Mouse (Mus musculus): ENCODE results near the gene Atp5d.

Gene Atp5d

DNA sequence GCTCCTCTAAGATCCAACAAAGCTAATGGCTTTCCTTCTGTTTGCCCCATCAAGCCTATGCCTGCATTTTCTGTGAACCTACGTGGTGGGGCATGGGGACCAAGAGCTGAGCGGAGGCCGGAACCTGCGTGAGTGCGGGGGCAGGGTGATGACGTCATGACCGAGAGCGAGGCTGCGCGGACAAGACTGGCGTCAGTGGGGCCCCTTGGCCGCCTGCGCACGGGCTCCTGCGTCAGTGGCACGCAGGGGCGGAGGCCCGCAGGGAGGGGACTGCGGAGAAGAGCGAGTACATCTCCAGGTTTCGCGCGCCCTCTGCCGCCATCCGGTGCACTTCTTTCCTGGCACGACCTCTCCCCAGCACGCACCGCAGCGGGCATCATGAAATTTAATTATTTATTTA lies 2.8 kb downstream of the Atp5d start:
- DNase-seq (ENCODE audit: low read depth), result peak; percentile 92

DNA sequence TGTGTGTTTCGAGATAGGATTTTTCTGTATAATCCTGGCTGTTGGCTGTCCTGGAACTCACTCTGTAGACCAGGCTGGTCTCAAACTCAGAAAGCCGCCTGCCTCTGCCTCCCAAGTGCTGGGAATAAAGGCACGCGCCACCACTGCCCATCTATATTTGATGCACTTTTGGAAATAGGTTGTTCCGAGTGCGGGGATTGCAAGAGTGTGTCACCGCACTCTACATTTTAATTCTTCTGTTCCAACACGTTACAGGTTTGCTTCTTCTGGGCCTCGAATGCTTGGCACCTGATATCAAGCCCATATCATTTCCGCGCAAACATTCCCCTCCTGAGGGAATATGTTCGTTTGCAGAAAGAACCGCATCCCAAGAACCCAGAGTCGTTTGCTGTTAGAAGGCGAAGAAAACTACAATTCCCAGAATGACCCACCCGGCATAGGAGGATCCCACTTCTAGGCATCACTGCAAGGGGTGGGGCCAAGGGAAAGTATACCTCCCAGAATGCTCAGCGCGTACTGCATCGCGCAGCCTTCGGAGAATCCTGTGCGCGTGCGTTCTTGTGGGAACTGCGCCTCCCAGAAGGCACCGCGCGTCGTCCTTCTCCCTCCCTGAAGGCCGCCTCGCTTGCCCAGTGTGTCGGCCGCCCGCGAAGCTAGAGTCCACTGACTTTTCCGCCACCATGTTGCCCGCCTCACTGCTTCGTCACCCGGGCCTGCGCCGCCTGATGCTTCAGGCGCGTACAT lies 3.5 kb downstream of the Atp5d start:
- peak; percentile 97 for DNase-seq (ENCODE audit: low read depth)

DNA sequence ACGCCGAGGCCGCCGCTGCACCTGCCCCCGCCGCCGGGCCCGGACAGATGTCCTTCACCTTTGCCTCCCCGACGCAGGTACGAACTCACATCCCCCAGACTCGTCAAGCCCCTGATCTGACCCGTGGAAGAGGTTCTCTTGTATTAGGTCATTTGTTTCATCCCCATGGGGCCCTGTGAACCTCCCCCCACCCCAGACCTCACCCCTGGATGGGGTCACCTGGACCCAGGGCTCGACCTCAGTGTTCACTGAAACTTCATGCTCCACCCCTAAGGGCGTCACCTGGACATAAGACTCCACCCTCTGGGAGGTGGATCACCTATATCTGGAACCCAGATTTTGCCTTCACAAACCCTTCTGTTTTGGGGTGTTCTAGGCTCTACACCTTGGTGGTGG lies 4.1 kb downstream of the Atp5d start:
- no peak for DNase-seq (ENCODE audit: low read depth)

DNA sequence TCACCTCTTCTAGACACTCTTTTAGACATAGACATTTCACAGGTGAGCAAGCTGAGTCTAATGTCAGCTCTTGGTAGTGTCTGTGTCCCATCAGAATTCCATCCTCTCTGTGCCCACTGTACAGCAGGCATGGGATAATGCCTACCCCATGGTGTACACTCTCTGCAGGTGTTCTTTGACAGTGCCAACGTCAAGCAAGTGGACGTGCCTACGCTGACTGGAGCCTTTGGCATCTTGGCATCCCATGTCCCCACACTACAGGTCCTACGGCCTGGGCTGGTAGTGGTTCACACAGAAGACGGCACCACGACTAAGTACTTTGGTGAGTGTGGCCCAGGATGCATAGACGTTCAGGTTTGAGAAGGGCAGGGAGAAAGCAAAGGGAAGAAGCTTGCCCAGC lies 5.2 kb downstream of the Atp5d start:
- DNase-seq (ENCODE audit: low read depth), result no peak

DNA sequence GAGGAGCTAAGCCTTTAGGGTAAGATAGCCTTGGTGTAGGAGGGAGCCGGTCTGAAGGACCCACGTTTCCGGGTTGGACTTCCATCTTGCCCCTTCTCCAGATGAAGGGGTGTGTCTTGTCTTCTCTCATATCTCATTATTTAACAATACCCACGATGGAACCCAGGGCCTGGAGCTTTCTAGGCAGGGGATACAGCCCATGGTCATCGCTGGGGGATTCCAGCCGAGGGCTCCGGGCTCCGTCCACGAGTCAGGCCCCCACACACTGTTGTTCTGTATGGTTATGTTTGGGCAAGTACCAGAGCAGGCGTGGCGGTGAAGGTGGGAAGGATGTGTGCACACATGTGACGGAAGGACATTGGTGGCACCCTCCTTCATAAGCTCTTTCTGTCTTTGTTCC lies 5.7 kb downstream of the Atp5d start:
- no peak for DNase-seq (ENCODE audit: low read depth)

DNA sequence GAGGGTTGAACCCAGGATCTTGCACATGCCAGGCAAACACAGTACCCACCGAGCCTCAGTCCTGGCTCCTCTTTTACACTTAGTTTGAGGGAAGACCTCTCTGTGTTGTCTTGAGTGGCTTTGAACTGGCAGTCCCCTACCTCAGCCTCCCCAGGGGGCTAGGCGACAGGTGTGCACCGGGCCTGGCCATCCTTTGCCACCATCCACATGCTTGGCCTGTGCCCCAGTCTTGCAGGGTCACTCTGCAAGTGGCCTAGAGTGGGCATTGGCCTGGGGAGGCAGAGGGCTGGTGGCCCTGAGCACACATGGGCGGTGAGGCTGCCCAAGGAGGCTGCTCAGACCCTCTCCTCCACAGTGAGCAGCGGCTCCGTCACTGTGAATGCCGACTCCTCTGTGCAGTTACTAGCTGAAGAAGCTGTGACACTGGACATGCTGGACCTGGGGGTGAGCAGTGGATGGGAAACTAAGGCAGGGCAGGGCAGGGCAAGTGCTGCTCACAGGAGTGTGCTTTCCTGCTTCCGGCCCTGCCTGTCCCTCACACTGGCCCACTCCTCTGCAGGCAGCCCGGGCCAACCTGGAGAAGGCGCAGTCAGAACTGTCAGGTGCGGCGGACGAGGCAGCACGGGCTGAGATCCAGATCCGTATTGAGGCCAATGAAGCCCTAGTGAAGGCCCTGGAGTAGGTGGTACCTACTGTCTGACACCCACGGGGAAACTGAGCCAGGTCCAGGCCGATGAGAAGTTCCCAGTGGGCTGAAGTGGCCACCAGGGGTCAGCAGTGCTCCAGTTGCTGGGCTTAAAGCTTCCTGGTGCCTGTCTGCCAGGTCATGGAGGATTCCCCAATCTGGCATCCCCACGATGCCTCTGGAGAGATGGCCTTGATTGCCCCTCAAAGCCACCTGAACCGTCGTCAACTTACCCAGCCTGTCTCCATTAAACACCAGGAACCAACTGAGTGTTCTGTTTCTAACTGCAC lies 6.7 kb downstream of the Atp5d start:
- no peak for DNase-seq (ENCODE audit: low read depth)

DNA sequence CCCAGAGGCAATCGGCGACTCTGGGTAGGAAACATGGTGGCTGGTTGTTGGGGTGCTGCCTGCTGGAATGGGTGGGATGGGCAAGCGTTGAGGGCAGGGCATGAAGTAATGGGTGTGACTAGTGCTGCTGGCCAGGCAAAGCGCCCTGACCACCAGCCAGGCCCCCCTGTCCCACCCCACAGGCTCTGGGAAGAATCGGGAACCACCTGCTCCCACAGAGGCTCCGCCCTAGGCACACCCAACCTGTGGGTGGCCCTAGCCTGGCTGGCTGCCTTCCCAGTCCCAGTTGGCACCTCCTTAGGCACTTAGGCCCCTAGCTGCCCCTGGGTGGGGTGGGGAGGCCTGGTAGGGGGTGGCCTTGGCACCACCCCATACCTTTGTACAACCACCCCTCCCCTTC lies 7.5 kb downstream of the Atp5d start:
- DNase-seq (ENCODE audit: low read depth), result no peak

DNA sequence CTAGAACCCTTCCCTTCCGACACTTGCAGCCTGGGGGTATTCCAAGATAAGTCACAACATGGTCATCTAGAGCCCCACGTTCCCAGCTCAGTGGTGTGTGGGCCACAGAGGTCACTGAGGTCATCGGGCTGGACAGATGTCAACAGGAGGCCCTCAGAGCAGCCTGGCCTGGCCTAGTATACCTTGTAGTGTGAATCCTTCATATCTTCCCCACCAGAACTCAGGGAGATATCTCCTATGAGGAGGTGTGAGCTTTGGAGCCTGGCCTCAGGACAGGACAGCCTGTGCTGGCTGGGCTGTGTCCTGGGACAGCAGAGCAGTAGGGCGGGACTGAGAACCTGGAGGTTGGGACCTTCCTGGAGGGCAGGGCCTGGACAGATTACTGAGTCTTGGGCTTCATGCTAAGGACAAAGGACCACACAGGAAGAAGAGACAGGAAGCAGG lies 8.2 kb downstream of the Atp5d start:
- no peak for DNase-seq (ENCODE audit: low read depth)

DNA sequence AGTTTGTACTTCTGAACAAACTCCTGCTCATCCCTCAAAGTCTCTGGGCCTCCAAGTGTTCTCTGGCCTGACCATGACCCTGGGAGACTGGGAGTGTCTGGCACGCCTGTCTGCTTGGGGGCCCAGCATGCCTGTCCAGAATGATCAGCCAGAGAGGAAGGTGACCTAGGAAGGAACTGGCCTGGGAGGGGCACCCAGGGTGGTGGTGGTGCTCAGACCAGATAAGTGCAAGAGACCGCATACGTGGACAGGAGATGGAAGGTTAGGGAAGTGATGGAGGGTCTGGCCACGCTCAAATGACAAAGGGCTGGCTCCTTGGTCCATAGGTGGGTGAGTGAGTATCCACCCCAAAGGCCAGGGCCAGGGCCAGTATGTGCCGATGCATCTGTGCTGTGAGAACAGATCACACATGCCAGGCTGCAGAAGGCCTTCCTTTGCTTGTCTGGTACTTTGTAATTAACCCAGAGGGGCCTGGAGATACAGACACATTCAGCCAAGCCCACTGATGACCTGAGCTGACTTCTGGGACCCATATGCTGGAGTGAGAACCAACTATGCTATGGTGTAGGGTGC lies 8.8 kb downstream of the Atp5d start:
- no peak for DNase-seq (ENCODE audit: low read depth)

DNA sequence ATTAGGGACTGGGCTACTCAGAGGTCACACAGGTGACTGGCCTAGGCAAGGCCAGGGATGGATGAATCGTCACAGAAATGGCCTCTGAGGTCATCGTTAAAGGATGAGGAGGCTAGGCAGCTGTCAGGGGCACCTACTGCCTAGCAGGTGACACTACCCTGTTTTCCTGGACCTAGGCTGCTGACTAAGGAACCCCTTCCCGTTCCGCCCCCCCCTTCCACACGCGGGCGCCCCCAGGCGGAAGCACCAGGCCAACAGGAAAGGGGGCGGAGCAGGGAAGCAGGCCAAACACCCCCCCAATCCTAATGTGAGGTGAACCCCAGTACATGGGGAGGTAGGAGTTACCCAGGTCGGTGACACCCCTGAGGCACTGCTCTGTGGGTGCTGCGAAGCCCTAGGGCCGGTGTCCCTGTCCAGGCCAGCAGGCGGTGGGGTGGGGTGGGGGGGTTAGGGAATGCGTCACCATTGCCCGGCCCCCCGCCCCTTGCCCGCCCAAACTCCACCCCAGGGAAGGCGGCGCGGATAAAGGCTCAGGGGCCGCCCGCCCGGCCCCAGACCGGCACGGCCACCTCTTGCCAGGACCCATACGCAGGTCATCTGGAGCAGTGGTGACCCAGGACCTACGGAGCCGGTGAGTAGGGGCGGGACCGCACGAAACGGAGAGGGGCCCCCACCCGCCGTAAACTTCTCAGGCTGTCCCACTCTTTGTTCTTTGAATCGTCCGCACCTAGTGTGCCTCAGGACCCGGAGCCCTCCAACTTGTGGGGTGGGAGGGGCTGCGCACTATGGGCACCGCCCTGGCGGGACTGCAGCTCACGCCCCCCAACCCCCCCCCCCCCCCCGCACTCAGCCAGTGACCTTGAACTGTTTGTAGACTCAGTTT lies 9.5 kb downstream of the Atp5d start, which contains the start of gene Midn:
Midn (plus strand) TSS at position 554 of the 883 bp plus-strand sequence.
- no peak for DNase-seq (ENCODE audit: low read depth)

DNA sequence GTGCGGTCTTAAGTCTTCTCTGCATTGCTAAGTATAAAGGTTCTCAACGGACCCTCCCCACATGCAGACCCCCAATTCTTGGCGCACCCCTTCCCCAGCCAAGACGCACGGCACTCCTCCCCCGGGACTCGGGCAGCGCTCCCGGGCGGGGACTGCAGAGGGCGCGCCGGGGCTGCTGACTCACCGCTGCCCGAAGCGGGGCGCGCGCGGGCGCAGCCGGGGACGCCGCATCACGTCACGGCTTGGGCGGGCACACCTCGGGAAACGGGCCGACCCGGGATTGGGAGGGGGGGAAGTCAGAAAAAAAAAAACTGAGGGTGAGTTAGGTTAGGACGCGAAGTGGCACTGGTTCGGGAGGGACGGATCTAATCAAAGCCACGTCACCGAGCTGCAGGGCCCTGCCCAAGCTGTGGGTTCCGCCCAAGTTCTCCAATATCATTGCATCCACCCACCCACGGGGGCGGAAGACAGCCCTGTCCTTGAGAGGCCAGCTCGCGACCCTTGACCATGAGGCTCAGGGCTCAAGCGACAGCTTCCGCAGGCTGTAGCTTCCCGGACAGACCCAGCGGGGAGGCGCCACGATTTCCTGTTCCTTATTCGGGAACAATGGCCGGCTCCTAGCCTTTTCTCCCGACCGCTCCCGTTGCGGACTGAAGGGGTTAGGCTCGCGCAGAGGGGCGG lies 10.3 kb downstream of the Atp5d start:
- DNase-seq (ENCODE audit: low read depth), result peak; percentile 87

DNA sequence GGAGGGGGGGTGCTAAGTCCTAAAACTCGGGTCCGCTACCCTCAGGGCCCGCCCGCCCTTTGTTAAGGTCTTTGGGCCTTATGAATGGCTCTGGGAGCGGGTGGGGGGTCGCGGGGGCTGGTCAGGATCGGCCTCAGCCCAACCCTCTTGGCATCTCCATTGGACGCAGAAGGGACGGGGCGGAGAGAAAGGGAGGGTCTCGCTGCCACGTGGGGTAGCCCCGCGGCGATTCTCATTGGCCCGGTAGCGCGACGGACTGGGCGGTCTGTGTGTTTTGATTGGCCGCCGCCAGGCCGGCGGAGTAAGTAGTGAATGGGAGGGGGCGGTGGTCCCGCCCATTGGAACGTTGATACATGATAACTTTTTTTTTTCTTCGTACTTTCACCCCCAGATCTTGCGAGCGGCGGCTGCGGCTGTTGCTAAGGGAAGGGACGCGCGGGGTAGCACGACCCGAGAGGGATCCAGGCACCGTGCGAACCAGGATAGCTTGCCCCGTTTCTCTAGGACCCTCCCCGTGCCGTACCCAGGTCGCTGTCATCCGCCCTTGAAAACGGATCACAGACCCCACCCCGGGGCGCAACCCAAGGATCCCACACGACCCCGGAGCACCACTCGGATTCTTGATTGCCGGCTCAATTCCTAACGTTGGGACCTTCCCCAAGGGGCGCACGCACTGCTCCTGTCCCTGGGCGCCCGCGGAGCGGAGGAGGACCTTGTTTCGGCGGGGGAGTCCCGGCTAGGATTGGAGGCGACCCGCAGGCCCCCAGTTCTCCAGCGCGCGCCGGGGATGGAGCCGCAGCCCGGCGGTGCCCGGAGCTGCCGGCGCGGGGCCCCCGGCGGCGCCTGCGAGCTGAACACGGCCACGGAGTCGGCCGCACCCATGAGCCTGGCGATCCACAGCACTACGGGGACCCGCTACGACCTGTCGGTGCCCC lies 11.1 kb downstream of the Atp5d start:
- DNase-seq (ENCODE audit: low read depth), result peak; percentile 96

DNA sequence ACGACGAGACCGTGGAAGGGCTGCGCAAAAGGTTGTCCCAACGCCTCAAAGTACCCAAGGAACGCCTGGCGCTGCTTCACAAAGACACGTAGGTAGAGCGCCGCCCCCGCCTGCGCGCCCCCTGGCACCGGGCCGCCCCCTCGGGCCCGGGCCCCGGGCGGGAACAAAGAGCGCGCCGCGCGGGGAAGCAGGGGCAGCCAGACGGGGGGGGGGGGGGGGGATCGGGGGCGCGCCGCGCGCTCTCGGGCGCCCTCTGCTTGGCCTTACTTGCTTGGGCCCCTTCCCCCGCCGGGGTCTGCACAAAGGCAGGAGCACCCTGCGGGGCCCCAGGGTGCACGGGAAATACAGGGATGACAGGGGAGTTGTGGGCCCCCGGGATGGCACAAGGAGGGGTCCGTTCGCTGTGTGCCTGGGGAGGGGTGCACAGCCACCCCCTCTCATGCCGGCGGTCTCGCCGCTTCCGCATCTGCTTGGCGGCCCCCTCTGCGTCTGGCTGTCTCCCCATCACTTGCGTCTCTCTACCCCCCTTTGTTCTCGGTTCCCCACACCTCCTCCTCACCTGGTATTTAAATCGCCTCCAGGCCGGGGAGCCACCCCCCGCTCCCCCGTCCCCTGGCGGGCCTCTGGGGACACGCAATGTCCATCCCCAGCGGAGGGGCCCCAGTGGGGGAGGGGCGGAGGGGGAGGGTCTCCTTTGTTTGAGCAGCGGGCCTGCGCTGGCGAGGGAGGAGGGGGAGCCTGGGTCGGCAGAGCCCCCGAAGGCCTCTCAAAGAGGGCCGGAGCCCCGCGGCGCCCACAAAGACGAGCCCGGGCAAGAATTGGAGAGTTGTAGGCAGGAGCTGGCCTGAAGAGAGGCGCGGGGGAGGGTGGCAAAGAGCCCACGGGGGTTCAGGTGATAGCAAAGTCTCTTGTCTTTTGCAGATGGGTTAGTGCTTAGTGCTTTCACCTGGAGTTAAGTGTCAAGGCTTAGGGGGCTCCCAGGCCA lies 12.1 kb downstream of the Atp5d start:
- no peak for DNase-seq (ENCODE audit: low read depth)

DNA sequence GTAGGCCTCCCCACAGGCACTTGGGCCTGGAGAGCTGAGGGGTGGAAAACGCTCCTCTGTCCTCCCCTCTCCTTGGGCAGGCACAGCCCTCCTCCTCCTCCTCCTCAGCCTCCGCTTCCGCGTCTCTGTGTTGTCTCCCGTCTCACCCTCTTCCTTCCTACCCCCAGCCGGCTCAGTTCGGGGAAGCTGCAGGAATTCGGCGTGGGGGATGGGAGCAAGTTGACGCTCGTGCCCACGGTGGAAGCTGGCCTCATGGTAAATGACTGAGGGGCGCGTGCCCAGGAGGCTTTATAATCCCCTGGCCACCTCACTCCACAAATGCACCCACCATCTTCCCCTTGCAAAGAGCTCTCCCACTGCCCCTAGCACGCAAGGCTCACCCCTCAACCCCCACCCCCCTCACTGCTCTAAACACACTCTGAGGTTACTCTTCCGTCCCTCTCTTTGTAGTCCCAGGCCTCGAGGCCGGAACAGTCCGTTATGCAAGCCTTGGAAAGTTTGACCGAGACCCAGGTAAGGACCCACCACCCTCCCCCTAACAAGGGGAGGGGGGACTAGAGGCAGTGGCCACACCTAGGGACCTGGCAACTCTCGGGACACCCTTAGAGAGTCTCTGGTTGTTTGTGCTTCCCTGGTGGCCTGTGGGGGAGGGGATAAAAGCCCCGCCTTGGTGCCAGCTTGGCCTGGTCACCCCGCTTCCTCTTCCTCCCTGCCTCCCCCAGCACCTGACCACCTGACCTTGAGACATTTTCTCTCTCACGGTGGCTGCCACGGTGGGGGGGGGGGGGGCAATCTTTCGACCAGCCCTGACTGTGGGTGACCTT lies 13.0 kb downstream of the Atp5d start:
- DNase-seq (ENCODE audit: low read depth), result no peak

DNA sequence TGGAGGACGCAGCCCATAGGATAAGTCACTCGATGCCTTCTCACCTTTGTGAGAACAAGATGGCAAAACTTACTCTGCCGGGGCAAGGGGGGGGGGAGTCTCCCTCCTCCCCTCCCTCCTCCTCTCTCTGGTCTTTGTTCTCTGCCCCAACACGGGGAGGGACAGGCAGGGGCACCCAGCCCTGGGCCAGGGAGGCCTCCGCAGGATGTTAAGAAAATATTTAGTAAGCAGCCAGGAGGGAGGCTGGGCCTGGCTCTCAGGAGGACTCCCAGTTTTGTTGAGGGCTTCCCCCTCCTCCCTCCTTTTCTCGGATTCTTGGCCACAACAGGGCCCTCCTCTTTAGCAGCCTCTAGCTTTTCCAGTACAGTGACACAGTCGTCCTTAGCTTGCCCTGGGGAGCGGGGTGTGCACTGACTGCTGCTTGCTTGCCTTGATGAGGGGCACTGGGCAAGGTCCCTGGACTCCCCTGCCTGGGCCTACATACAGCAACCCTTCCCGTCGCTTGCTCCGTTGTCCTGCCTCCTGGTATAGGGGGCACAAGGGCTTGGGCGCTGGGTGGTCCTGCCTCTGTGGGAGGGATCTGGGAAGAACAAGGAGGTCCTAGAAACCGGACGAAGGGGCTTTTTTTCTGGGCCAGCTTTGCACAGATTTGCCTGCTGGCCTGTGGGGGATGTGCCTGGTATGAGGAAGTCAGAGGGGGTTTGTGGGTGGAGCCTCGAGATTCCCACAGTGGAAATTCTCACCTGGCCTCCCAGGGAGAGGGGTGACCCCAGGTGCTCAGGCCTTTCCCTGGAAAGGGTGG lies 13.8 kb downstream of the Atp5d start:
- no peak for DNase-seq (ENCODE audit: low read depth)

DNA sequence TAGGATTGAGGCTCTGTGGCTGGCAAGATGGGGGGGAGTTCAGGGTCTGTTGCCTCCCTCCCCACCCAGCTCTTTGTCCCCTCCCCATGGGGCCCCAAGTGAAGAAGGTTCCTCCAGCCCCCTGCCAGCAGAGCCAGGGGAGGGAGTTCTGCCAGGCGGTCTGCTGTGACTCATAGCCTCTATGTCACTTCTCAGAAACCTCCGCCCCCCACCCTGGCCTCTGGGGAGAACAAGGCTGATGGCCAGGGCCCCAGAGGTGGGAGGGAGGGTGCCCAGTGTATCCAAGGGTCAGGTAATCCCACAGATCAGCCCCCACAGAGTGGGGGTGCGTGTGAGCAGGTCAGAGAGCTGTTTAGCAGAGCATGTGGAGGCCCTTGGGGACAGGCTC lies 14.4 kb downstream of the Atp5d start:
- DNase-seq (ENCODE audit: low read depth), result no peak

DNA sequence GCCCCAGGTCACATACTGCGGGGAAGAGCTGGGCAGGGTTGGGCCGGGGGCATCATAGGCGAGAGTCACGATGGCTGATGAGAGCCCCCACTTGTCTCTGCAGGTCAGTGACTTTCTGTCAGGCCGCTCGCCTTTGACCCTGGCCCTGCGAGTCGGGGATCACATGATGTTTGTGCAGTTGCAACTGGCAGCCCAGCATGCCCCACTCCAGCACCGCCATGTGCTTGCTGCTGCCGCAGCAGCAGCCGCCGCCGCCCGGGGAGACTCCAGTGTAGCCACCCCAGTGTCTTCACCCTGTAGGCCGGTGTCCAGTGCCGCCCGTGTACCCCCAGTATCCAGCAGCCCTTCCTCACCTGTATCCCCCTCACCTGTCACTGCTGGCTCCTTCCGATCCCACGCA lies 15.3 kb downstream of the Atp5d start:
- no peak for DNase-seq (ENCODE audit: low read depth)

Measured in c-Kit-positive CD71-negative TER-119-negative erythroid progenitor cells, embryonic 14.5 days (primary cell).